7 mouse cellular contexts compared by ENCODE assay signal in the genomic region with DNA sequence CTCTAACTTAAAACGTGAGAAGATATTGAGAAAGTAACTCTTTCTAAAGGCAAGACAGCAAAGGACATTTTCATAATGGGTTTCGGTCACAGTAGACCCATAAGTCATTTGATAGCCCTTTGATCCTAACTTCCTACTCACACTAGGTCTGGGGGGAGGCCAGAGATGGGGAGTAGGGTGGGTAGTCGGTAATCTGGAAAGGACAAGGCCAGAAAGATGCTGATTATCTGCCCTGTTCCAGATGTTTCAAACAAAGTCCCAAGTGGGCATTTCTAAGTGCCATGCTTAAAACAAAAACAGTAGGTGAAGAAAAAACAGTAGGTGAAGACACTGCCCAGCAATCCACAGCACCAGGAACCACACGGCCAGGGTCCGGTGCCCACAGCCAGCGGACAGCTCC. TPM values are rescaled to one million over a fixed set of nuclear protein-coding genes. Genes with fewer than 3 reads are reported as not detected.
DNase-seq lines count a peak whose midpoint lies in the region; ATAC-seq and TF ChIP-seq lines count a peak whose summit lies in the region.

No protein-coding gene starts in this region.

- peak overlapping the region; percentile 69 for H3K4me2 ChIP-seq in neural tube, embryonic 11.5 days (ENCODE audit: low read depth)
- peak overlapping the region; percentile 73 for H3K4me2 ChIP-seq in forebrain, embryonic 12.5 days
- peak overlapping the region; percentile 64 for H3K4me2 ChIP-seq in stomach, embryonic 16.5 days (ENCODE audit: low read depth, low read length)

- TF ChIP-seq CTCF in liver, adult 2 months (IDR thresholded peaks at IDR 0.05; ENCODE audit: low read depth, low read length), result no peak

- H3K4me3 ChIP-seq in neural tube, embryonic 11.5 days (ENCODE audit: low read depth, low read length), result peak overlapping the region; percentile 76
- peak overlapping the region; percentile 72 for H3K4me3 ChIP-seq in forebrain, embryonic 12.5 days (replicated peaks)
- peak overlapping the region; percentile 98 for H3K4me3 ChIP-seq in liver, adult 2 months (ENCODE audit: insufficient read depth, low read depth, low read length)
- peak overlapping the region; percentile 81 for H3K4me3 ChIP-seq in stomach, embryonic 16.5 days (replicated peaks; ENCODE audit: low read length)

- DNase-seq in neural tube, embryonic 11.5 days (ENCODE audit: low spot score), result no peak
- no peak for DNase-seq in neural tube, embryonic 10.5 days (ENCODE audit: extremely low spot score, low spot score)
- DNase-seq in liver, adult 2 months (ENCODE audit: extremely low read depth, low read depth, low spot score), result no peak
- DNase-seq in layer of hippocampus, adult 11-12 months (ENCODE audit: low spot score), result no peak
- no peak for DNase-seq in cerebellum, postnatal 14 days

- H3K79me2 ChIP-seq in liver, adult 2 months (ENCODE audit: control insufficient read depth, insufficient read depth, low read length), result peaks cover 9% of the 10 kb centered on the region; the same call in 1 of the 2 replicates

- no peak for TF ChIP-seq POLR2A in liver, adult 2 months (IDR thresholded peaks at IDR 0.05; ENCODE audit: extremely low read depth, insufficient read depth, low read length)

- H3K27ac ChIP-seq in neural tube, embryonic 11.5 days (ENCODE audit: low read depth, low read length), result peak overlapping the region; percentile 86
- H3K27ac ChIP-seq in forebrain, embryonic 12.5 days, result peak overlapping the region; percentile 89
- H3K27ac ChIP-seq in liver, adult 2 months (replicated peaks; ENCODE audit: insufficient read depth, low read depth, low read length), result no peak overlapping the region
- peak overlapping the region; percentile 86 for H3K27ac ChIP-seq in stomach, embryonic 16.5 days (ENCODE audit: low read length)

- WGBS in neural tube, embryonic 11.5 days, result 2% methylated on average over 6 of the region's 6 CpGs
- 7% methylated on average over 6 of the region's 6 CpGs for WGBS in forebrain, embryonic 12.5 days
- 12% methylated on average over 6 of the region's 6 CpGs for WGBS in liver, adult 2 months
- 9% methylated on average over 6 of the region's 6 CpGs for WGBS in stomach, embryonic 16.5 days

- no peaks in the 10 kb centered on the region for H3K4me1 ChIP-seq in neural tube, embryonic 11.5 days (ENCODE audit: control insufficient read depth, insufficient read depth, low read length)
- peaks cover 6% of the 10 kb centered on the region for H3K4me1 ChIP-seq in forebrain, embryonic 12.5 days
- no peaks in the 10 kb centered on the region for H3K4me1 ChIP-seq in liver, adult 2 months (ENCODE audit: control insufficient read depth, insufficient read depth, low read length)
- 0 out of 2 replicates have a peak, but pooled peaks cover 2% of the 10 kb centered on the region for H3K4me1 ChIP-seq in stomach, embryonic 16.5 days (ENCODE audit: control insufficient read depth, insufficient read depth, low read length)

- ATAC-seq in neural tube, embryonic 11.5 days (ENCODE audit: insufficient read depth, low FRiP score, low TSS enrichment), result peak; percentile 18
- peak; percentile 7 for ATAC-seq in forebrain, embryonic 12.5 days (ENCODE audit: low FRiP score)
- no peak for ATAC-seq in stomach, embryonic 16.5 days (ENCODE audit: insufficient read depth, low FRiP score)

- H3K9ac ChIP-seq in neural tube, embryonic 11.5 days (ENCODE audit: low read length), result peak overlapping the region; percentile 75
- peak overlapping the region; percentile 79 for H3K9ac ChIP-seq in forebrain, embryonic 12.5 days
- peak overlapping the region; percentile 92 for H3K9ac ChIP-seq in liver, adult 2 months (ENCODE audit: low read depth, low read length)
- peak overlapping the region; percentile 92 for H3K9ac ChIP-seq in stomach, embryonic 16.5 days (ENCODE audit: low read length)

- H3K36me3 ChIP-seq in neural tube, embryonic 11.5 days (ENCODE audit: control insufficient read depth, insufficient read depth, low read length), result no peaks in the 10 kb centered on the region
- H3K36me3 ChIP-seq in forebrain, embryonic 12.5 days (replicated peaks), result no peaks in the 10 kb centered on the region
- H3K36me3 ChIP-seq in liver, adult 2 months (ENCODE audit: control insufficient read depth, insufficient read depth, low read length), result no peaks in the 10 kb centered on the region
- H3K36me3 ChIP-seq in stomach, embryonic 16.5 days (ENCODE audit: control insufficient read depth, insufficient read depth, low read length), result no peaks in the 10 kb centered on the region

- no peaks in the 10 kb centered on the region for H3K27me3 ChIP-seq in neural tube, embryonic 11.5 days (ENCODE audit: control insufficient read depth, insufficient read depth, low read length)
- no peaks in the 10 kb centered on the region for H3K27me3 ChIP-seq in forebrain, embryonic 12.5 days
- no peaks in the 10 kb centered on the region for H3K27me3 ChIP-seq in liver, adult 2 months (ENCODE audit: control insufficient read depth, insufficient read depth, low read length)
- H3K27me3 ChIP-seq in stomach, embryonic 16.5 days (ENCODE audit: control insufficient read depth, insufficient read depth, low read length), result no peaks in the 10 kb centered on the region

- H3K9me3 ChIP-seq in neural tube, embryonic 11.5 days (ENCODE audit: control insufficient read depth, low read length), result no peaks in the 10 kb centered on the region
- H3K9me3 ChIP-seq in forebrain, embryonic 12.5 days, result no peaks in the 10 kb centered on the region
- no peaks in the 10 kb centered on the region for H3K9me3 ChIP-seq in stomach, embryonic 16.5 days (replicated peaks; ENCODE audit: control insufficient read depth, low read length)

RNA-seq across cellular contexts. Expression of a gene that starts 1.2 kb away (rescaled TPM):
- polyA plus RNA-seq in neural tube, embryonic 11.5 days (2014; fragmentation: Nextera tagmentation; extraction: Ambion mirVana), result 53.8 and 54.8 TPM in 2 replicates
- polyA plus RNA-seq in forebrain, embryonic 12.5 days (2016; fragmentation: Nextera tagmentation; extraction: Ambion mirVana), result 32.0 and 35.6 TPM in 2 replicates
- total RNA-seq in liver, adult 2 months (2014; rRNA removed), result 29.2 and 30.8 TPM in 2 replicates
- polyA plus RNA-seq in liver, adult 2 months (2012; rRNA removed), result 16.1 and 25.0 TPM in 2 replicates
- polyA plus RNA-seq in stomach, embryonic 16.5 days (2015; fragmentation: Nextera tagmentation; extraction: Ambion mirVana), result 121 and 137 TPM in 2 replicates

RNA-seq across cellular contexts. Expression of a gene that starts 19.2 kb away (rescaled TPM):
- polyA plus RNA-seq in neural tube, embryonic 11.5 days (2014; fragmentation: Nextera tagmentation; extraction: Ambion mirVana), result 112 and 115 TPM in 2 replicates
- 97.8 and 111 TPM in 2 replicates for polyA plus RNA-seq in forebrain, embryonic 12.5 days (2016; fragmentation: Nextera tagmentation; extraction: Ambion mirVana)
- 15.8 and 19.5 TPM in 2 replicates for total RNA-seq in liver, adult 2 months (2014; rRNA removed)
- polyA plus RNA-seq in liver, adult 2 months (2012; rRNA removed), result 10.3 and 15.6 TPM in 2 replicates
- 76.6 and 83.6 TPM in 2 replicates for polyA plus RNA-seq in stomach, embryonic 16.5 days (2015; fragmentation: Nextera tagmentation; extraction: Ambion mirVana)
